Mouse (Mus musculus): ENCODE results near the gene Tktl2. TPM values are rescaled to one million over a fixed set of nuclear protein-coding genes. Genes with fewer than 3 reads are reported as not detected.

Gene Tktl2
- polyA plus RNA-seq, 1 experiment from 2014 or later, result not detected

DNA sequence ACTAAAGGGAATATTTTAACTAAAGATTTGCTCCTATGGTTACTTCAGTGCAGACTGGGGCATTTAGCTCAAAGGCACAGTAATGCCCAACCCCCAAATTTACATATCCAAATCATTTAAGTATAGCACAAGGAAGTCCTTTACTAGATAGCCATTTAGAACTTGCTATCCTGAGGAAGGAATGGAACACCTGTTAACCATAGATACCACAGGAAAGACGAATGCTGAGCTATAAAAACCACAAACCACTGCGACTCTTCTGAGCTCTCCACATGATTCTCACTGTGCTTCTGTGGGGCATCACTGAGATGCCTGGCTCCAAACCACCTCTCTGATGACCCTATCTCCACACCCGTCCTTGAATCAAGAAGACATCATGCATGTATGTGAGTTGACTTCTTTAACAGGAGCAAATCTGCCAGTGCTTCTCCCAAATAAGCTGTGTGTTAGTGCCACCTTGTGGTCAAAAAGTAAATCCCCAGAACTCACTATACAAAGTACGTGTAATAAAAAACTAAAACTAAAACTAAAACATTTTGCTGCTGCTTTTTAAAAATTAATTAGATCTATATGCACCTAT, 14.5 kb upstream of the Tktl2 start:
- Histone ChIP-seq H3K9ac (ENCODE audit: low read depth, low read length) (no peak overlapping the region), H3K36me3 (ENCODE audit: control insufficient read depth, insufficient read depth, low read length) (no peaks in the 10 kb centered on the region), H3K4me1 (ENCODE audit: control insufficient read depth, insufficient read depth, low read length) (no peaks in the 10 kb centered on the region), H3K27me3 (replicated peaks; ENCODE audit: control insufficient read depth, insufficient read depth, low read length) (no peaks in the 10 kb centered on the region), H3K27ac (replicated peaks; ENCODE audit: low read depth, low read length) (no peak overlapping the region), H3K4me3 (ENCODE audit: low read depth, low read length) (no peak overlapping the region), H3K9me3 (ENCODE audit: control insufficient read depth, low read length) (no peaks in the 10 kb centered on the region), H3K4me2 (ENCODE audit: low read depth, low read length) (no peak overlapping the region)
- peak; percentile 76 for DNase-seq (ENCODE audit: low spot score)
- ATAC-seq (ENCODE audit: low read depth), result no peak
- 37% methylated on average over 4 of the region's 4 CpGs for WGBS

DNA sequence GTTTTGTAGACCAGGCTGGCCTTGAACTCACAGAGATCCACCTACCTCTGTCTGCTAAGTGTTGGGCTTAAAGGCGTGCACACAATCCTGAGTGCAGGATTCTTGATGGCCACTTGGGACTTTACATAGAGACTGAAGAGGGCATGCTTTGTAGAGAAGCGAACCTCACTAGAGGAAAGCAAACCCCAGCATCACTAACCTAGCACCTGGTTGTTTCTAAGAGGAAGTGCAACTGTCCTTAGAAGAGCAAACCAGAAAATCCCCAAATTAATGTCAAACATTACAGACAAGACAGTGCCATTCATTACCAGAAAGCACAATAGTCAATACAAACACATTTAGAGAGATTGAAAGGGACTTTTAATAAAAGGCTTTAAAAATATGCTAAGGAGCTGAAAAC, 8.2 kb upstream of the Tktl2 start:
- no peaks in the 10 kb centered on the region for H3K36me3 ChIP-seq (ENCODE audit: control insufficient read depth, insufficient read depth, low read length)
- H3K4me1 ChIP-seq (ENCODE audit: control insufficient read depth, insufficient read depth, low read length), result no peaks in the 10 kb centered on the region
- H3K27ac ChIP-seq (replicated peaks; ENCODE audit: low read depth, low read length), result no peak overlapping the region
- H3K27me3 ChIP-seq (replicated peaks; ENCODE audit: control insufficient read depth, insufficient read depth, low read length), result no peaks in the 10 kb centered on the region
- H3K9me3 ChIP-seq (ENCODE audit: control insufficient read depth, low read length), result no peaks in the 10 kb centered on the region
- DNase-seq (ENCODE audit: low spot score) (no peak), ATAC-seq (ENCODE audit: low read depth) (no peak)
- 63% methylated on average over 2 of the region's 2 CpGs for WGBS
- no peak overlapping the region for H3K4me3 ChIP-seq (ENCODE audit: low read depth, low read length)
- H3K9ac ChIP-seq (ENCODE audit: low read depth, low read length), result no peak overlapping the region
- no peak overlapping the region for H3K4me2 ChIP-seq (ENCODE audit: low read depth, low read length)

- Histone ChIP-seq H3K9me3 (ENCODE audit: control insufficient read depth, low read length) (no peaks in the 10 kb centered on the region), H3K4me3 (ENCODE audit: low read depth, low read length) (no peak overlapping the region), H3K4me1 (ENCODE audit: control insufficient read depth, insufficient read depth, low read length) (no peaks in the 10 kb centered on the region), H3K9ac (ENCODE audit: low read depth, low read length) (no peak overlapping the region), H3K36me3 (ENCODE audit: control insufficient read depth, insufficient read depth, low read length) (no peaks in the 10 kb centered on the region), H3K27me3 (replicated peaks; ENCODE audit: control insufficient read depth, insufficient read depth, low read length) (no peaks in the 10 kb centered on the region), H3K27ac (replicated peaks; ENCODE audit: low read depth, low read length) (no peak overlapping the region), H3K4me2 (ENCODE audit: low read depth, low read length) (no peak overlapping the region)
- no peak for DNase-seq (ENCODE audit: low spot score)
- 76% methylated on average over 2 of the region's 2 CpGs for WGBS
- ATAC-seq (ENCODE audit: low read depth), result no peak
These were observed 7.6 kb downstream of the Tktl2 start for GRCm38 (mm10) chr8:66519149-66519548.

DNA sequence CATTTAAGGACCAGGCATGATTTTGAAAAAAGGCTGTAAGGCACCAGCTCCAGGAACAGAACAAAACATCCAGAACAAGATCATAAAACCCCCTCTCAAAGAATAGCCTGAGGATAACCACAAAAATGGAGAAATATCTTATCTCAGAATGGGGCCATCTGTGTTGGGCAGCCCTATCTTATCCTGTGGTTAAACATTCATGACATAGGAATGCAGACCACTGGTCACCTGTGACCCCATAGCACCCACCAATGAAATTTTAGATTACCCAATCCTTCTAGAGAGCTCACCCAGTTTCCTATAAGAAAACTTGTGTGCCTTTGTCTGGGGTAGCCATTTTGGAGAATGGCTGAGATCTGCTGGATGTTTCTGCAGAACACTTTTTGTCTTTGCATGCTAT, 9.0 kb downstream of the Tktl2 start:
- Histone ChIP-seq H3K27ac (replicated peaks; ENCODE audit: low read depth, low read length) (no peak overlapping the region), H3K27me3 (replicated peaks; ENCODE audit: control insufficient read depth, insufficient read depth, low read length) (no peaks in the 10 kb centered on the region), H3K4me2 (ENCODE audit: low read depth, low read length) (no peak overlapping the region), H3K9ac (ENCODE audit: low read depth, low read length) (no peak overlapping the region), H3K9me3 (ENCODE audit: control insufficient read depth, low read length) (no peaks in the 10 kb centered on the region), H3K36me3 (ENCODE audit: control insufficient read depth, insufficient read depth, low read length) (no peaks in the 10 kb centered on the region), H3K4me3 (ENCODE audit: low read depth, low read length) (no peak overlapping the region), H3K4me1 (ENCODE audit: control insufficient read depth, insufficient read depth, low read length) (no peaks in the 10 kb centered on the region)
- no peak for ATAC-seq (ENCODE audit: low read depth)
- DNase-seq (ENCODE audit: low spot score), result no peak

GRCm38 (mm10) chr8:66550092-66550491, 38.5 kb downstream of the Tktl2 start:
- no peak overlapping the region for H3K4me3 ChIP-seq (ENCODE audit: low read depth, low read length)
- no peak overlapping the region for H3K4me2 ChIP-seq (ENCODE audit: low read depth, low read length)
- WGBS, result 16% methylated on average over 7 of the region's 7 CpGs
- 0 out of 2 replicates have a peak, but pooled peaks have one; percentile 44 for ATAC-seq (ENCODE audit: low read depth)
- DNase-seq (ENCODE audit: low spot score), result peak; percentile 62
- no peaks in the 10 kb centered on the region for H3K4me1 ChIP-seq (ENCODE audit: control insufficient read depth, insufficient read depth, low read length)
- no peak overlapping the region for H3K27ac ChIP-seq (replicated peaks; ENCODE audit: low read depth, low read length)
- H3K36me3 ChIP-seq (ENCODE audit: control insufficient read depth, insufficient read depth, low read length), result no peaks in the 10 kb centered on the region
- no peaks in the 10 kb centered on the region for H3K27me3 ChIP-seq (replicated peaks; ENCODE audit: control insufficient read depth, insufficient read depth, low read length)
- no peaks in the 10 kb centered on the region for H3K9me3 ChIP-seq (ENCODE audit: control insufficient read depth, low read length)
- H3K9ac ChIP-seq (ENCODE audit: low read depth, low read length), result no peak overlapping the region

Other genes with a start within 250 kb of the Tktl2 start
- 10.6 and 10.9 TPM in 2 replicates for gene Tma16, start 25.2 kb upstream of the Tktl2 start, polyA plus RNA-seq (2014; fragmentation: Nextera tagmentation; extraction: Ambion mirVana)
- 0.14 and 0.35 TPM in 2 replicates for gene Npy5r, start 176.4 kb downstream of the Tktl2 start, polyA plus RNA-seq (2014; fragmentation: Nextera tagmentation; extraction: Ambion mirVana)
- gene Npy1r, start 185.4 kb downstream of the Tktl2 start, polyA plus RNA-seq (2014; fragmentation: Nextera tagmentation; extraction: Ambion mirVana), result 2.6 and 2.8 TPM in 2 replicates

Measured in embryonic facial prominence, embryonic 14.5 days (tissue).